Mouse (Mus musculus) embryonic facial prominence, embryonic 14.5 days (tissue): ENCODE results near the gene Inca1. TPM values are rescaled to one million over a fixed set of nuclear protein-coding genes. Genes with fewer than 3 reads are reported as not detected.

Experiments
- ATAC-seq: fragments of 200-750 bp; cut with Nextera tagmentation; 2 replicates; pipeline ENCODE4 v1.8.0; 2017; ENCODE audit warnings: low read depth, moderate number of reproducible peaks, moderate TSS enrichment
- DNase-seq: peaks from one replicate; pipeline ENCODE4 v3.0.0-alpha.2; 2015; ENCODE audit warnings: low spot score
- H3K27ac ChIP-seq: fragments of 300-500 bp; sonication (generic); replicated peaks from 2 replicates; pipeline ENCODE4 v1.5.1; 2014; ENCODE audit warnings: low read depth, mild to moderate bottlenecking, low read length, moderate library complexity
- H3K27me3 ChIP-seq: fragments of 300-500 bp; sonication (generic); replicated peaks from 2 replicates; pipeline ENCODE4 v1.6.1; 2014; ENCODE audit warnings: low read length; ENCODE audit not compliant: control insufficient read depth, insufficient read depth
- H3K36me3 ChIP-seq: fragments of 300-500 bp; sonication (generic); 2 replicates; pipeline ENCODE4 v1.6.1; 2014; ENCODE audit warnings: low read length, mixed read lengths; ENCODE audit not compliant: control insufficient read depth, insufficient read depth
- H3K4me1 ChIP-seq: fragments of 300-500 bp; sonication (generic); 2 replicates; pipeline ENCODE4 v1.6.1; 2014; ENCODE audit warnings: antibody characterized with exemption, low read length; ENCODE audit not compliant: control insufficient read depth, insufficient read depth
- H3K4me2 ChIP-seq: fragments of 300-500 bp; sonication (generic); 2 replicates; pipeline ENCODE4 v1.6.1; 2014; ENCODE audit warnings: low read depth, mild to moderate bottlenecking, low read length, moderate library complexity, mixed read lengths
- H3K4me3 ChIP-seq: fragments of 300-500 bp; sonication (generic); 2 replicates; pipeline ENCODE4 v1.5.1; 2014; ENCODE audit warnings: low read depth, mild to moderate bottlenecking, low read length
- H3K9ac ChIP-seq: fragments of 300-500 bp; sonication (generic); 2 replicates; pipeline ENCODE4 v1.6.1; 2014; ENCODE audit warnings: low read depth, mild to moderate bottlenecking, low read length, moderate library complexity, mixed read lengths
- H3K9me3 ChIP-seq: fragments of 300-500 bp; sonication (generic); 2 replicates; pipeline ENCODE4 v1.6.1; 2016; ENCODE audit warnings: low read length; ENCODE audit not compliant: control insufficient read depth
- WGBS: fragments of 180-500 bp; shearing (Covaris S2); extraction: QIAGEN DNeasy Blood & Tissue Kit; methylation state at CpG from one replicate; pipeline ENCODE4 v1.1.7; 2014; 5-methylcytosine and 5-hydroxymethylcytosine counted together
- polyA plus RNA-seq: library from polyadenylated mRNA; unstranded; fragments of >200 nt; fragmentation: Nextera tagmentation; extraction: Ambion mirVana; gene quantifications from 2 replicates; pipeline ENCODE4 v1.2.1, GENCODE M21; 2014

Inca1 gene
- polyA plus RNA-seq, 1 experiment from 2014 or later: 1.1 TPM

GRCm38 (mm10) chr11:70660571-70660970 is 39.4 kb downstream of the Inca1 start:
- WGBS: 88% methylated on average over 8 of the region's 8 CpGs
- Histone ChIP-seq H3K4me3 (no peak overlapping the region), H3K4me1 (peaks cover 29% of the 10 kb centered on the region), H3K4me2 (no peak overlapping the region), H3K9ac (no peak overlapping the region), H3K27me3 (no peaks in the 10 kb centered on the region), H3K27ac (no peak overlapping the region), H3K36me3 (peaks cover 52% of the 10 kb centered on the region), H3K9me3 (no peaks in the 10 kb centered on the region)
- ATAC-seq: no peak
- DNase-seq: no peak

GRCm38 (mm10) chr11:70658942-70659341 is 41.0 kb downstream of the Inca1 start:
- Histone ChIP-seq H3K27ac (peak overlapping the region; percentile 15; the same call in 1 of the 2 replicates), H3K27me3 (no peaks in the 10 kb centered on the region), H3K4me3 (no peak overlapping the region), H3K4me1 (peaks cover 29% of the 10 kb centered on the region), H3K9me3 (no peaks in the 10 kb centered on the region), H3K36me3 (peaks cover 36% of the 10 kb centered on the region), H3K9ac (peak overlapping the region; percentile 2; the same call in 1 of the 2 replicates), H3K4me2 (no peak overlapping the region; the same call in 1 of the 2 replicates)
- ATAC-seq: no peak
- 61% methylated on average over 8 of the region's 8 CpGs for WGBS
- DNase-seq: no peak

GRCm38 (mm10) chr11:70658521-70658920 is 41.4 kb downstream of the Inca1 start:
- no peaks in the 10 kb centered on the region for H3K27me3 ChIP-seq
- 0 out of 2 replicates have a peak overlapping the region, but pooled peaks have one; percentile 2 for H3K4me3 ChIP-seq
- 82% methylated on average over 5 of the region's 5 CpGs for WGBS
- peaks cover 32% of the 10 kb centered on the region for H3K36me3 ChIP-seq
- H3K27ac ChIP-seq: no peak overlapping the region
- ATAC-seq (no peak), DNase-seq (no peak)
- no peaks in the 10 kb centered on the region for H3K9me3 ChIP-seq
- peak overlapping the region; percentile 2; the same call in 1 of the 2 replicates for H3K4me2 ChIP-seq
- no peak overlapping the region; the same call in 1 of the 2 replicates for H3K9ac ChIP-seq
- H3K4me1 ChIP-seq: peaks cover 29% of the 10 kb centered on the region

- H3K27me3 ChIP-seq: no peaks in the 10 kb centered on the region
- no peaks in the 10 kb centered on the region for H3K9me3 ChIP-seq
- peak overlapping the region; percentile 98; the same call in 1 of the 2 replicates for H3K4me2 ChIP-seq
- DNase-seq: no peak
- H3K36me3 ChIP-seq: peaks cover 28% of the 10 kb centered on the region
- H3K4me3 ChIP-seq: 0 out of 2 replicates have a peak overlapping the region, but pooled peaks have one; percentile 6
- H3K27ac ChIP-seq: peak overlapping the region; percentile 15; the same call in 1 of the 2 replicates
- H3K9ac ChIP-seq: no peak overlapping the region
- ATAC-seq: no peak
- WGBS: 47% methylated on average over 9 of the region's 9 CpGs
- H3K4me1 ChIP-seq: peaks cover 29% of the 10 kb centered on the region
Observed at GRCm38 (mm10) chr11:70657991-70658390, 42.0 kb downstream of the Inca1 start.

GRCm38 (mm10) chr11:70657573-70657972 is 42.4 kb downstream of the Inca1 start:
- H3K27ac ChIP-seq: peak overlapping the region; percentile 90
- H3K36me3 ChIP-seq: peaks cover 27% of the 10 kb centered on the region
- 41% methylated on average over 6 of the region's 6 CpGs for WGBS
- H3K4me3 ChIP-seq: 0 out of 2 replicates have a peak overlapping the region, but pooled peaks have one; percentile 6
- H3K27me3 ChIP-seq: no peaks in the 10 kb centered on the region
- H3K4me1 ChIP-seq: peaks cover 31% of the 10 kb centered on the region
- DNase-seq: no peak
- no peak for ATAC-seq
- H3K9ac ChIP-seq: no peak overlapping the region
- H3K4me2 ChIP-seq: peak overlapping the region; percentile 98
- H3K9me3 ChIP-seq: no peaks in the 10 kb centered on the region

GRCm38 (mm10) chr11:70656964-70657363 is 43.0 kb downstream of the Inca1 start, which contains the start of gene Eno3:
Gene Eno3, plus strand, starts transcription at chr11:70657202.
- H3K4me3 ChIP-seq: peak within 1 kb of the TSS; percentile 64
- H3K36me3 ChIP-seq: peaks cover 27% of the 10 kb centered on the region
- peak within 1 kb of the TSS; percentile 90 for H3K27ac ChIP-seq
- no peaks in the 10 kb centered on the region for H3K9me3 ChIP-seq
- peaks cover 37% of the 10 kb centered on the region for H3K4me1 ChIP-seq
- H3K9ac ChIP-seq: peak within 1 kb of the TSS; percentile 92
- 11% methylated on average over 3 of the region's 3 CpGs for WGBS
- H3K4me2 ChIP-seq: peak within 1 kb of the TSS; percentile 98
- DNase-seq (no peak), ATAC-seq (no peak)
- no peaks in the 10 kb centered on the region for H3K27me3 ChIP-seq

GRCm38 (mm10) chr11:70656456-70656927 is 43.5 kb downstream of the Inca1 start:
- peak; percentile 63 for DNase-seq
- ATAC-seq: peak; percentile 5; the same call in 1 of the 2 replicates

GRCm38 (mm10) chr11:70655571-70656455 is 44.1 kb downstream of the Inca1 start:
- DNase-seq: peak; percentile 83
- peak; percentile 47 for ATAC-seq
- peak overlapping the region; percentile 64 for H3K4me3 ChIP-seq
- no peaks in the 10 kb centered on the region for H3K9me3 ChIP-seq
- H3K9ac ChIP-seq: peak overlapping the region; percentile 92
- peaks cover 31% of the 10 kb centered on the region for H3K36me3 ChIP-seq
- WGBS: under 1% methylated on average over 57 of the region's 61 CpGs
- no peaks in the 10 kb centered on the region for H3K27me3 ChIP-seq
- H3K4me2 ChIP-seq: peak overlapping the region; percentile 98
- H3K4me1 ChIP-seq: peaks cover 39% of the 10 kb centered on the region
- peak overlapping the region; percentile 90 for H3K27ac ChIP-seq

More at GRCm38 (mm10) chr11:70656456-70656927, 43.5 kb downstream of the Inca1 start:
- peak overlapping the region; percentile 90 for H3K27ac ChIP-seq
- peaks cover 39% of the 10 kb centered on the region for H3K4me1 ChIP-seq
- H3K9ac ChIP-seq: peak overlapping the region; percentile 92
- peaks cover 29% of the 10 kb centered on the region for H3K36me3 ChIP-seq
- H3K9me3 ChIP-seq: no peaks in the 10 kb centered on the region
- no peaks in the 10 kb centered on the region for H3K27me3 ChIP-seq
- peak overlapping the region; percentile 64 for H3K4me3 ChIP-seq
- H3K4me2 ChIP-seq: peak overlapping the region; percentile 98
- WGBS: 4% methylated on average over 16 of the region's 16 CpGs
